Mouse (Mus musculus): ENCODE results near the gene St3gal3. TPM values are rescaled to one million over a fixed set of nuclear protein-coding genes. Genes with fewer than 3 reads are reported as not detected.

The St3gal3 gene
- polyA plus RNA-seq, 1 experiment from 2014 or later = 10.8 TPM

- no peaks in the 10 kb centered on the region for H3K27me3 ChIP-seq
- no peak for ATAC-seq (ENCODE audit: low FRiP score)
- H3K27ac ChIP-seq = no peak overlapping the region
- peak overlapping the region; percentile 92 for H3K4me3 ChIP-seq
- peak overlapping the region; percentile 91 for H3K4me2 ChIP-seq
- H3K4me1 ChIP-seq (replicated peaks) = peaks cover 49% of the 10 kb centered on the region
- 73% methylated on average over 2 of the region's 2 CpGs for WGBS
- peaks cover 37% of the 10 kb centered on the region for H3K36me3 ChIP-seq
- H3K9me3 ChIP-seq = no peaks in the 10 kb centered on the region
- H3K9ac ChIP-seq = peak overlapping the region; percentile 97
Observed at GRCm38 (mm10) chr4:117887920-117888319, 246.8 kb downstream of the St3gal3 start.

DNA sequence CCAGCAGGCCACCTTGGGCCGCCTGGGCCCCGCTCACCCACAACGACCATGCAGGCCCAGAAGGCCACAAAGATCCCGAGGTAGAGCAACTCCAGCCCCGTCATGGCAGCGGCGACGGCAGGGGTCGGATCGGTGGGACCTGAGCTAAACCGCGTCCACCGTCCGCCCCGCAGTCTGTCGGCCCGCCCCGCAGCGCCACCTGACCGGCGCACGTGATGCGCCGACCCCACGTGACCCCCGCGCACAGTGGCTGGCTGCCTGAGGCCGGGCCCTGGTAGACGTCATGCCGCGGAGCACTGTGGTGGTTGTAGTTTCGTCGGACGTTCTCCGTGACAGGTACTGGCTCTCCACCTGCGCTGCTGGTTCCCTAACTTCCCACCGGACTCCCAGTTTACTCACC is 247.6 kb downstream of the St3gal3 start, which contains the start of gene Atp6v0b:
Gene Atp6v0b, minus strand, starts transcription at position 201 of the 400 bp plus-strand sequence.
- WGBS = under 1% methylated on average over 37 of the region's 37 CpGs
- H3K27ac ChIP-seq = peak within 1 kb of the TSS; percentile 71
- H3K9me3 ChIP-seq = no peaks in the 10 kb centered on the region
- H3K36me3 ChIP-seq = peaks cover 37% of the 10 kb centered on the region
- peak; percentile 79 for ATAC-seq (ENCODE audit: low FRiP score)
- H3K4me1 ChIP-seq (replicated peaks) = peaks cover 55% of the 10 kb centered on the region
- peak within 1 kb of the TSS; percentile 97 for H3K9ac ChIP-seq
- peak within 1 kb of the TSS; percentile 91 for H3K4me2 ChIP-seq
- H3K4me3 ChIP-seq = peak within 1 kb of the TSS; percentile 92
- H3K27me3 ChIP-seq = no peaks in the 10 kb centered on the region

DNA sequence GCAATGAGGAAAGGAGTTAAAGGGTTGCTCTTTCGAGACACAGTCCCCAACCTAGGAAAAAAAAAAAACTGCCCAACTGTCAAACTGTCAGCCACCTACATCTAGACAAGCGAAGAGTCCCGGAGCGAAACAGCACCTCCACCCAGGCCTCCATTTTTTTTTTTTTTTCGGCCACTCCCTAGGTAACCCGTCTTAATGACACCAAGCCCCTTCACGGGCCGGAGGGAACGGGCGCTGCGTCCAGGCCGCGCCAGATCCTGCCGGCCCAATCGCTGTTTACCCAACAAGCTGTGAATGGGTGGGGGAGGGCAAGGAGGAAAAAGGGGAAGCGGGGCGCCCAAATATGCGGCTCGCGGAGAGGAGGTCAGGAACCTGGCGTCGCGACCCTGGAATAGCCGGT is 248.1 kb downstream of the St3gal3 start:
- Histone ChIP-seq H3K4me1 (replicated peaks) (peaks cover 60% of the 10 kb centered on the region), H3K4me2 (peak overlapping the region; percentile 91), H3K9me3 (no peaks in the 10 kb centered on the region), H3K27ac (peak overlapping the region; percentile 71), H3K36me3 (peaks cover 37% of the 10 kb centered on the region), H3K27me3 (no peaks in the 10 kb centered on the region), H3K9ac (peak overlapping the region; percentile 97), H3K4me3 (peak overlapping the region; percentile 92)
- WGBS = 2% methylated on average over 23 of the region's 24 CpGs
- no peak for ATAC-seq (ENCODE audit: low FRiP score)

DNA sequence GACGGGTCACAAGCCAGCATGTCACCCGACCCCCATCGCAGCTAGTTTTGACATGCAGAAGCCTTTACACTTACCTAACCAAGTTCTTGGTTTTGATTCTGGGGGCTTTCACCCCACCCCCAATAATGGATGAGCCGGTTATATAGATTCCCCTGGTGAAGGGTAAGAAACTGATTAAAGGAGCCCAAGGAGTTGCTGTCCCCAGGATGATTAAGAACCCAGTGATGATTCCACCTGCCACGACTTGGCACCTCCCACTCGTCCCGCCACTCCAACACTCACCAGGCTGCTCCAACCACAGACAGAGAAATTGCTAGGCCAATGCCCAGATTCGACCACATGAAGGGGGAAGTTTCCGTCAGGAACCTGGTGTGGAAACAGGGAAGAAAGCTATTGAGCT is 248.7 kb downstream of the St3gal3 start:
- Histone ChIP-seq H3K9me3 (no peaks in the 10 kb centered on the region), H3K4me1 (replicated peaks) (peaks cover 61% of the 10 kb centered on the region), H3K27me3 (no peaks in the 10 kb centered on the region), H3K36me3 (peaks cover 40% of the 10 kb centered on the region), H3K9ac (peak overlapping the region; percentile 97), H3K4me3 (peak overlapping the region; percentile 92), H3K4me2 (peak overlapping the region; percentile 91), H3K27ac (no peak overlapping the region)
- no peak for ATAC-seq (ENCODE audit: low FRiP score)
- 83% methylated on average over 9 of the region's 9 CpGs for WGBS

DNA sequence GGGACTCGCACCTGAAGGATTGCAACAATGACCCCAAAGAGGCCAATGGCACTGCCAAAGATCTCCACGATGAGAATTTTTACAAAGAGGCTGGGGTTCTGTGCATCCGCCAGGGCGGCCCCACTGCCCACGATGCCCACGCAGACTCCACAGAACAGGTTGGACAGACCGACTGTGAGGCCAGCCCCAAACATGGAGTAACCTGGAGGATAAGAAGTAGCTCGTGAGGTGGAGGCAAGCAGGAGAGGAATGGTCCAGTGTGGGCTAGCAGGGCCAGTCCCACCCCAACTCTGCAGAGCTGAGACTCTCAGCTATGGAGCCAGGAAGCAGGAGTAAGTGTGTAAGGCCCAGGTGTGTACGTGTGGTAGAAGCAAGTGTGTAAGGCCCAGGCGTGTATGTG is 249.6 kb downstream of the St3gal3 start:
- H3K4me2 ChIP-seq = no peak overlapping the region
- H3K27me3 ChIP-seq = no peaks in the 10 kb centered on the region
- H3K4me1 ChIP-seq (replicated peaks) = peaks cover 63% of the 10 kb centered on the region
- 97% methylated on average over 10 of the region's 10 CpGs for WGBS
- no peak overlapping the region for H3K9ac ChIP-seq
- peaks cover 46% of the 10 kb centered on the region for H3K36me3 ChIP-seq
- H3K27ac ChIP-seq = no peak overlapping the region
- H3K4me3 ChIP-seq = no peak overlapping the region
- no peaks in the 10 kb centered on the region for H3K9me3 ChIP-seq
- no peak for ATAC-seq (ENCODE audit: low FRiP score)

GRCm38 (mm10) chr4:117884146-117884545 is 250.6 kb downstream of the St3gal3 start:
- Histone ChIP-seq H3K9ac (peak overlapping the region; percentile 91), H3K9me3 (no peaks in the 10 kb centered on the region), H3K27ac (no peak overlapping the region), H3K4me3 (peak overlapping the region; percentile 82), H3K4me1 (replicated peaks) (peaks cover 71% of the 10 kb centered on the region), H3K27me3 (no peaks in the 10 kb centered on the region), H3K4me2 (peak overlapping the region; percentile 89), H3K36me3 (peaks cover 45% of the 10 kb centered on the region)
- 100% methylated on average over 1 of the region's 1 CpGs for WGBS
- no peak for ATAC-seq (ENCODE audit: low FRiP score)

DNA sequence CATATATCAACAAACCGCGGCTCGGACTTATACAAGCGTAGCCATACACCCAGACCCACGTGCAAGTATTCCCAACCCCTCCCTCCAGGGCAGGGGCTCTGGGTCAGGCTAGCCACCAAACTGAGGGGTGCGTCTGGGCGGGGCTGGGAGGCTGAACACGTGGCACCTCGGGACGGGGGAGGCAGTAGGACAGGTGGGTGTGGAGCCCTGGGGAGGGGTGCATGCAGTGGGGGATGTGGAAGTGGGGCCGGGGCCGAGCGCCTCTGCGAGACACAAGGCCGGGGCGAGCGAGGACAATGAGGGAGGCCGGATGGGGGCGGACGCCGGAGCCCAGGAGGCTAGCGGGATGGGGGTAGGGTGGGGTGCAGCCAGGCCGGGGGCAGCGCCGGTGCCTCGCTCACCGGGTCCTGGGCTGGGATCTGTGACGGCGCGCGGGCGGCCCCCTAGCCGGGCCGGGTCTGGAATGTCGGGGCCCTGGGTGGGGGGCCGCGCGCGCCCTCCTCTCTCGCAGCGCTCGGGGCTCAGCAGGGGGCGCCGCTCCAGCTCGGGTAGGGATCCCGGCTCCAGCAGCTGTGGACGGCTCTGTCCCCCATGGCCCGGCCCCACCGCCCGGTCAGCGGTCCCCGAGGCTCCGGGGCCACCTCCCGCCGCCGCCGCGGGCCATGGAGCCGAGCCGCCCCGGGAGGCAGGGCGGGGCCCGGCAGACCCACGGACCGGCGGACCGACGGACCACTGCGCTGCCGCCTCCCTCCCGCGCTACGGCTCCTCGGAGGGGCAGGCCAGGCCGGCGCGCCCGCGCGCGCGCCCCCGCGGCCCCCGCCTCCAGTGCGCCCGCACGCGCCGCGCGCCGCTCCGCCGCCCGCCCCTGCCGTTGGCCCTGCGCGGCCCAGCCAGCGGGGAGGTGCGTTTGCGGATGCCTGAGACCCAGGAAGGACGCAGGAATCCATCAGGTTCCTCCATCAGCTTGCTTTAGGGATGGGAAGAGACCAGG is 251.7 kb downstream of the St3gal3 start, which contains the start of gene B4galt2:
Gene B4galt2, minus strand, starts transcription at position 787 of the 991 bp plus-strand sequence.
- Histone ChIP-seq H3K9me3 (no peaks in the 10 kb centered on the region), H3K4me2 (peak within 1 kb of the TSS; percentile 89), H3K27ac (peak within 1 kb of the TSS; percentile 87), H3K36me3 (peaks cover 52% of the 10 kb centered on the region), H3K9ac (peak within 1 kb of the TSS; percentile 91), H3K4me1 (replicated peaks) (peaks cover 80% of the 10 kb centered on the region), H3K27me3 (no peaks in the 10 kb centered on the region), H3K4me3 (peak within 1 kb of the TSS; percentile 82)
- peak; percentile 43 for ATAC-seq (ENCODE audit: low FRiP score)
- WGBS = under 1% methylated on average over 63 of the region's 103 CpGs

Other genes starting within 250 kb of the St3gal3 start
- gene Atp6v0b, start 247.6 kb downstream of the St3gal3 start, polyA plus RNA-seq (2015; fragmentation: Nextera tagmentation; extraction: Ambion mirVana) = 485 and 492 TPM in 2 replicates
- gene Dph2, start 242.9 kb downstream of the St3gal3 start, polyA plus RNA-seq (2015; fragmentation: Nextera tagmentation; extraction: Ambion mirVana) = 24.0 and 24.8 TPM in 2 replicates
- gene Ipo13, start 219.9 kb downstream of the St3gal3 start, polyA plus RNA-seq (2015; fragmentation: Nextera tagmentation; extraction: Ambion mirVana) = 64.4 and 74.5 TPM in 2 replicates
- 0.78 and 0.84 TPM in 2 replicates for gene Artn, start 205.2 kb downstream of the St3gal3 start, polyA plus RNA-seq (2015; fragmentation: Nextera tagmentation; extraction: Ambion mirVana)
- gene Kdm4a, start 45.1 kb upstream of the St3gal3 start, polyA plus RNA-seq (2015; fragmentation: Nextera tagmentation; extraction: Ambion mirVana) = 52.0 and 55.1 TPM in 2 replicates
- gene Ptprf, start 156.5 kb upstream of the St3gal3 start, polyA plus RNA-seq (2015; fragmentation: Nextera tagmentation; extraction: Ambion mirVana) = 79.7 and 82.0 TPM in 2 replicates